Mouse (Mus musculus) heart, embryonic 11.5 days (tissue): ENCODE results near the gene Gm20388. TPM values are rescaled to one million over a fixed set of nuclear protein-coding genes. Genes with fewer than 3 reads are reported as not detected.

ENCODE experiments used
- ATAC-seq: fragments of 200-750 bp; cut with Nextera tagmentation; replicated peaks from 2 replicates; pipeline ENCODE4 v1.8.0; 2017; ENCODE audit warnings: moderate library complexity; ENCODE audit not compliant: insufficient number of reproducible peaks, low FRiP score, low TSS enrichment
- H3K27ac ChIP-seq: fragments of 300-500 bp; sonication (generic); 2 replicates; pipeline ENCODE4 v1.5.1; 2014; ENCODE audit warnings: mild to moderate bottlenecking, low read depth, low read length
- H3K27me3 ChIP-seq: fragments of 300-500 bp; sonication (generic); 2 replicates; pipeline ENCODE4 v1.6.1; 2014; ENCODE audit warnings: mild to moderate bottlenecking, low read length, mixed read lengths; ENCODE audit not compliant: control insufficient read depth, insufficient read depth
- H3K36me3 ChIP-seq: fragments of 300-500 bp; sonication (generic); 2 replicates; pipeline ENCODE4 v1.6.1; 2014; ENCODE audit warnings: mild to moderate bottlenecking, low read length, moderate library complexity, mixed read lengths; ENCODE audit not compliant: control insufficient read depth, insufficient read depth
- H3K4me1 ChIP-seq: fragments of 300-500 bp; sonication (generic); 2 replicates; pipeline ENCODE4 v1.6.1; 2014; ENCODE audit warnings: low read length; ENCODE audit not compliant: control insufficient read depth, insufficient read depth
- H3K4me2 ChIP-seq: fragments of 300-500 bp; sonication (generic); 2 replicates; pipeline ENCODE4 v1.6.1; 2014; ENCODE audit warnings: mild to moderate bottlenecking, moderate library complexity
- H3K4me3 ChIP-seq: fragments of 300-500 bp; sonication (generic); 2 replicates; pipeline ENCODE4 v1.5.1; 2014; ENCODE audit warnings: low read depth, low read length
- H3K9ac ChIP-seq: fragments of 300-500 bp; sonication (generic); 2 replicates; pipeline ENCODE4 v1.6.1; 2014; ENCODE audit warnings: mild to moderate bottlenecking, low read depth, low read length, moderate library complexity
- H3K9me3 ChIP-seq: fragments of 300-500 bp; sonication (generic); replicated peaks from 2 replicates; pipeline ENCODE4 v1.6.1; 2016; ENCODE audit warnings: low read length; ENCODE audit not compliant: control insufficient read depth
- WGBS: fragments of 180-500 bp; shearing (Covaris S2); extraction: QIAGEN DNeasy Blood & Tissue Kit; methylation state at CpG from one replicate; pipeline ENCODE4 v1.1.7; 2014; ENCODE audit not compliant: insufficient replicate concordance; 5-methylcytosine and 5-hydroxymethylcytosine counted together
- polyA plus RNA-seq: library from polyadenylated mRNA; unstranded; fragments of >200 nt; fragmentation: Nextera tagmentation; extraction: Ambion mirVana; gene quantifications from 2 replicates; pipeline ENCODE4 v1.2.1, GENCODE M21; 2014

Gm20388 gene
- polyA plus RNA-seq, 1 experiment from 2014 or later = 6.4 TPM

DNA sequence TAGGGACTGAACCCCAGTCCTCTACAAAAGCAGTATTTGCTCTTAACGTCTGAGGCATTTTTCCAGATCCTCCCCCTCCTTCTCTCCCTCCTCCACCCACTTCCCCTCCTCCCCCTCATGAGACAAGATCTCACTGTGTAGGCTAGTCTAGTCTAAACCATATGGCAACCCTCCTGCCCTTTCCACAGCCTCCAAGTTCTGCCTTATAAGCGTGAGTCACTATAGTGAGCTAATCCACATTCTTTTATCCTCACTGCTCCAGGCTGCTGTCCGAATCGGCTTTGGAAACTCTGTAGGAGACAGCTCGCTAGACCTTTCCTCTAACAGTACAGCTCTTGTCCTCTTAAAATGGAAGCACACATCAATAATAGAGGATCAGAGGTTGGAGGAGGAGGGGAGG is 3956.3 kb downstream of the Gm20388 start:
- no peak overlapping the region for H3K27ac ChIP-seq
- no peak overlapping the region for H3K4me3 ChIP-seq
- no peak overlapping the region for H3K9ac ChIP-seq
- H3K4me2 ChIP-seq = no peak overlapping the region
- WGBS = 40% methylated on average over 5 of the region's 5 CpGs
- H3K36me3 ChIP-seq = no peaks in the 10 kb centered on the region
- no peaks in the 10 kb centered on the region; the same call in 1 of the 2 replicates for H3K27me3 ChIP-seq
- no peak for ATAC-seq
- H3K4me1 ChIP-seq = peaks cover 4% of the 10 kb centered on the region
- H3K9me3 ChIP-seq = no peaks in the 10 kb centered on the region

DNA sequence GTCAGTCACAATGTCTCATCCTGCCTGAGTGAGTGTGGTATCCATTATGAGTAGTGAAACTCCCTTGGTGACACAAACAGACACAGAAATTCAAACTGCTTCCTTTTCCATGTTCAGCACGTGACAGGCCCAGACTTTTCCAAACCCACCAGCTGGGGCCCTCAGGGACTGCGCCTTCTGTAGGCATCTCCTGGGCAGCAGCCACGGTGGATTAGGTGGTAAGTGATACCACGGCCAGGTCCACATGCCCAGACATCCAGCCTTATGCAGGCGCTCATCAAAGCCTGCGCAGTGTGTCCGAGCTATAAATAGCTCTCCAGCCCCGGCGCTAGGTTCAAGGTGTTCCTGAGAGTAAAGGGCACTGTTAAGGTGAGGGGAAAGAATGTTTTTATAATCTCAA is 3961.4 kb downstream of the Gm20388 start:
- 52% methylated on average over 9 of the region's 9 CpGs for WGBS
- Histone ChIP-seq H3K4me3 (no peak overlapping the region), H3K9me3 (no peaks in the 10 kb centered on the region), H3K36me3 (no peaks in the 10 kb centered on the region), H3K27ac (0 out of 2 replicates have a peak overlapping the region, but pooled peaks have one; percentile 37), H3K4me1 (peaks cover 12% of the 10 kb centered on the region; the same call in 1 of the 2 replicates), H3K27me3 (no peaks in the 10 kb centered on the region), H3K4me2 (peak overlapping the region; percentile 8), H3K9ac (0 out of 2 replicates have a peak overlapping the region, but pooled peaks have one; percentile 10)
- ATAC-seq = no peak

GRCm38 (mm10) chr8:123873364-123873763 is 3962.7 kb downstream of the Gm20388 start:
- no peaks in the 10 kb centered on the region for H3K27me3 ChIP-seq
- H3K4me3 ChIP-seq = no peak overlapping the region
- H3K4me2 ChIP-seq = no peak overlapping the region
- no peaks in the 10 kb centered on the region for H3K36me3 ChIP-seq
- H3K27ac ChIP-seq = no peak overlapping the region
- H3K9me3 ChIP-seq = no peaks in the 10 kb centered on the region
- WGBS = 24% methylated on average over 6 of the region's 6 CpGs
- no peak for ATAC-seq
- H3K4me1 ChIP-seq = peaks cover 12% of the 10 kb centered on the region; the same call in 1 of the 2 replicates
- no peak overlapping the region for H3K9ac ChIP-seq

DNA sequence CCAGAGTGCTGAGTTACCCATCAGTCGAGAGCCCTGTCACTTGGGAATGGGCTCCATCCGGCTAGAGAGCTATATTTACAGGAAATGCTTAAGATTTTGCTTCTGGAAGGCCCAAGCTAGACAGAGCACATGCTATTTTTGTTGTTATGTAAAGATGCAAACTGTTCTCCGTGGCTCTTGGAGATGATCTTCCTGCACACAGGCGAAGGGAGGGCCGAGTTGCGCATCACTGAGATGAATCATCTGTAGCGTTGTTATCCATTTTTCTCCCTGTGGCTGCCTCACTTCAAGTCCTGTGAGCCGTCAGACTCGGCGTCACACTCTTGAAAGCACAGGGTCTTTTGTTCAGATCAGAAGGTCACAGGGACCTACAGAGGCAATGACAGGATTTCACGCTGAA is 3963.7 kb downstream of the Gm20388 start:
- 65% methylated on average over 11 of the region's 11 CpGs for WGBS
- Histone ChIP-seq H3K27me3 (no peaks in the 10 kb centered on the region), H3K4me2 (no peak overlapping the region), H3K4me3 (no peak overlapping the region), H3K27ac (no peak overlapping the region), H3K4me1 (peaks cover 12% of the 10 kb centered on the region; the same call in 1 of the 2 replicates), H3K9me3 (no peaks in the 10 kb centered on the region), H3K36me3 (no peaks in the 10 kb centered on the region), H3K9ac (no peak overlapping the region)
- no peak for ATAC-seq

- no peaks in the 10 kb centered on the region for H3K27me3 ChIP-seq
- H3K9me3 ChIP-seq = no peaks in the 10 kb centered on the region
- no peak overlapping the region for H3K9ac ChIP-seq
- no peak overlapping the region for H3K27ac ChIP-seq
- H3K4me1 ChIP-seq = peaks cover 6% of the 10 kb centered on the region
- WGBS = 77% methylated on average over 2 of the region's 2 CpGs
- no peak overlapping the region for H3K4me2 ChIP-seq
- H3K4me3 ChIP-seq = no peak overlapping the region
- no peak for ATAC-seq
- no peaks in the 10 kb centered on the region for H3K36me3 ChIP-seq
Observed at GRCm38 (mm10) chr8:123877865-123878264, 3967.2 kb downstream of the Gm20388 start.

- H3K4me3 ChIP-seq = no peak overlapping the region
- H3K4me2 ChIP-seq = no peak overlapping the region
- H3K4me1 ChIP-seq = peaks cover 15% of the 10 kb centered on the region
- H3K27ac ChIP-seq = no peak overlapping the region
- H3K9me3 ChIP-seq = no peaks in the 10 kb centered on the region
- no peak overlapping the region for H3K9ac ChIP-seq
- WGBS = 66% methylated on average over 10 of the region's 10 CpGs
- no peak for ATAC-seq
- H3K36me3 ChIP-seq = no peaks in the 10 kb centered on the region
- H3K27me3 ChIP-seq = peaks cover 3% of the 10 kb centered on the region; the same call in 1 of the 2 replicates
Observed at GRCm38 (mm10) chr8:123880271-123880670, 3969.6 kb downstream of the Gm20388 start.

DNA sequence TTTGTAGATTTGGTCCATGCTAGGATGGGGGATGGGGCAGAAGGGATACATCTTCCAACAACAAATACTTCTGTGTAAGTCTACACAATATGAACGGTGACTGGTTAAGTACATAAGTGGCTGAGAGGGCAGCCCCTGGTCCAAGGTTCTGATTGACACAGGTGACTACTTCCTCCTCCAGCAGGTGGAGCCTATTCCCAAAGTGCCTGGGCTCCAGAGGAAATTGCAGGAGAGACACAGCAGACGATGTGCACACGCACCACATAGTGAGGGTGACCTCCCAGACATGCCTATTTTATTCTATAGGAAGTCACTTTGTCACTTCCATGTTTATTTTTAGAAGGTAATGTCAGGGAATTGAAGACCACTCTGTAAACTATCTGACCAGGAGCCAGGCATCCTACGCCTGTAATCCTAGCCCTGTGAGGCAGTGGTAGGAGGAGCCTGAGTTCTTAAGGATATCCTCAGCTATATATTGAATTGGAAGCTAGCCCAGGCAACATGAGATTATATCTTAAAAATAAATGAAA is 3970.2 kb downstream of the Gm20388 start:
- Histone ChIP-seq H3K9me3 (no peaks in the 10 kb centered on the region), H3K36me3 (no peaks in the 10 kb centered on the region), H3K4me2 (no peak overlapping the region), H3K4me3 (no peak overlapping the region), H3K4me1 (peaks cover 15% of the 10 kb centered on the region), H3K27me3 (peaks cover 3% of the 10 kb centered on the region; the same call in 1 of the 2 replicates), H3K27ac (no peak overlapping the region), H3K9ac (no peak overlapping the region)
- WGBS = 27% methylated on average over 4 of the region's 4 CpGs
- ATAC-seq = no peak

GRCm38 (mm10) chr8:123882412-123882811 is 3971.8 kb downstream of the Gm20388 start:
- WGBS = 43% methylated on average over 2 of the region's 2 CpGs
- no peak for ATAC-seq
- H3K27me3 ChIP-seq = peaks cover 3% of the 10 kb centered on the region; the same call in 1 of the 2 replicates

DNA sequence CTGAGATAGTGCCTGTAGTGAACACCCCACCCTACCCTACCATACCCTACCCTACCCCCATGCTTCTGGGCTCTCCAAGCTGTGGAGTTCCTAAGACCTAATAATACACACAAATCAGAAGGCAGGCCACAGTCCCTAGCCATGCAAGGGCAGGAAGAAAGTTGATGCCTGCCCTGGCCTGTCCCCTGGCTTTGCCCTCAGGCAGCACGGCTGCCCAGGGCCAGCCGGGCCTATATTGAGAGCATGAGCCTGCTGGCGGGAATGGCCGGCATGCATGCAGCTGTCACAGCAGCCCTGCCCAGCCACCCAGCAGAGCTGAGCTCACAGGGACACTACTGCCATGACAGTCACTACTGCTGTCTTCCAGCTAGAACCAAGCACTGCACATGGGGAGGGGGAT is 3972.5 kb downstream of the Gm20388 start:
- ATAC-seq = no peak
- no peaks in the 10 kb centered on the region for H3K9me3 ChIP-seq
- no peak overlapping the region for H3K9ac ChIP-seq
- no peak overlapping the region for H3K4me2 ChIP-seq
- H3K27me3 ChIP-seq = peaks cover 3% of the 10 kb centered on the region; the same call in 1 of the 2 replicates
- H3K36me3 ChIP-seq = no peaks in the 10 kb centered on the region
- H3K4me1 ChIP-seq = peaks cover 15% of the 10 kb centered on the region
- H3K27ac ChIP-seq = no peak overlapping the region
- H3K4me3 ChIP-seq = no peak overlapping the region
- 53% methylated on average over 4 of the region's 4 CpGs for WGBS

More at GRCm38 (mm10) chr8:123882412-123882811, 3971.8 kb downstream of the Gm20388 start:
- Histone ChIP-seq H3K36me3 (no peaks in the 10 kb centered on the region), H3K27ac (no peak overlapping the region), H3K4me2 (no peak overlapping the region), H3K4me3 (no peak overlapping the region), H3K9me3 (no peaks in the 10 kb centered on the region), H3K9ac (no peak overlapping the region), H3K4me1 (peaks cover 15% of the 10 kb centered on the region)
